16 mouse cellular contexts compared by ENCODE assay signal in genomic region chr1:132306808-132307207, GRCm38 (mm10). TPM values are rescaled to one million over a fixed set of nuclear protein-coding genes. Genes with fewer than 3 reads are reported as not detected.
DNase-seq lines count a peak whose midpoint lies in the region; ATAC-seq and TF ChIP-seq lines count a peak whose summit lies in the region.
"Had no signal": no experiment of that assay in that cellular context is flagged by ENCODE, and none has a peak within 500 bp of the region (broad histone marks: within the 10 kb centered on the region; RNA-seq: fewer than 3 reads in every experiment).

No protein-coding gene starts in this region.

- no peak overlapping the region for H3K4me2 ChIP-seq in lung, embryonic 14.5 days
- no peak overlapping the region for H3K4me2 ChIP-seq in heart, embryonic 11.5 days
- H3K4me2 ChIP-seq: embryonic facial prominence, embryonic 15.5 days; forebrain, embryonic 12.5 days; hindbrain, embryonic 15.5 days; limb, embryonic 15.5 days; midbrain, embryonic 15.5 days had no signal

- H3K4me1 ChIP-seq in lung, embryonic 14.5 days (ENCODE audit: insufficient read depth) = no peaks in the 10 kb centered on the region
- H3K4me1 ChIP-seq in embryonic facial prominence, embryonic 10.5 days = peaks cover 29% of the 10 kb centered on the region
- peaks cover 17% of the 10 kb centered on the region for H3K4me1 ChIP-seq in heart, embryonic 11.5 days (ENCODE audit: control insufficient read depth, insufficient read depth, low read length)
- H3K4me1 ChIP-seq: embryonic facial prominence, embryonic 15.5 days had no signal

- H3K9me3 ChIP-seq in lung, embryonic 14.5 days (ENCODE audit: low read depth, low read length) = no peaks in the 10 kb centered on the region
- H3K9me3 ChIP-seq in embryonic facial prominence, embryonic 10.5 days = no peaks in the 10 kb centered on the region
- H3K9me3 ChIP-seq in heart, embryonic 11.5 days (replicated peaks; ENCODE audit: control insufficient read depth, low read length) = no peaks in the 10 kb centered on the region
- H3K9me3 ChIP-seq: embryonic facial prominence, embryonic 15.5 days; forebrain, embryonic 12.5 days; hindbrain, embryonic 15.5 days; limb, embryonic 15.5 days; midbrain, embryonic 15.5 days had no signal

- no peak overlapping the region for H3K9ac ChIP-seq in lung, embryonic 14.5 days
- H3K9ac ChIP-seq in heart, embryonic 11.5 days (ENCODE audit: low read depth, low read length) = no peak overlapping the region
- H3K9ac ChIP-seq: embryonic facial prominence, embryonic 15.5 days; forebrain, embryonic 12.5 days; hindbrain, embryonic 15.5 days; limb, embryonic 15.5 days; midbrain, embryonic 15.5 days had no signal

- TF ChIP-seq CTCF in lung, embryonic 14.5 days (IDR thresholded peaks at IDR 0.05; ENCODE audit: low read depth) = no peak

- H3K36me3 ChIP-seq in lung, embryonic 14.5 days (ENCODE audit: insufficient read depth) = no peaks in the 10 kb centered on the region
- H3K36me3 ChIP-seq in embryonic facial prominence, embryonic 10.5 days (replicated peaks) = no peaks in the 10 kb centered on the region
- H3K36me3 ChIP-seq in heart, embryonic 11.5 days (ENCODE audit: control insufficient read depth, insufficient read depth, low read length) = no peaks in the 10 kb centered on the region
- H3K36me3 ChIP-seq: embryonic facial prominence, embryonic 15.5 days; forebrain, embryonic 12.5 days; hindbrain, embryonic 15.5 days; limb, embryonic 15.5 days; midbrain, embryonic 15.5 days had no signal

- H3K27ac ChIP-seq in lung, embryonic 14.5 days (ENCODE audit: low read depth) = no peak overlapping the region
- no peak overlapping the region; the same call in 1 of the 2 replicates for H3K27ac ChIP-seq in embryonic facial prominence, embryonic 10.5 days (replicated peaks)
- H3K27ac ChIP-seq in heart, embryonic 11.5 days (ENCODE audit: low read depth, low read length) = no peak overlapping the region
- H3K27ac ChIP-seq: embryonic facial prominence, embryonic 15.5 days; forebrain, embryonic 12.5 days; hindbrain, embryonic 15.5 days; limb, embryonic 15.5 days; macrophage; midbrain, embryonic 15.5 days had no signal

- no peak for ATAC-seq in lung, embryonic 14.5 days (ENCODE audit: insufficient read depth)
- ATAC-seq in megakaryocyte progenitor cell, adult 5-6 weeks (replicated peaks; ENCODE audit: poor library complexity) = 0 out of 2 replicates have a peak, but pooled peaks have one; percentile 22
- ATAC-seq in heart, embryonic 11.5 days (replicated peaks; ENCODE audit: insufficient number of reproducible peaks, low FRiP score, low TSS enrichment) = no peak

- H3K27me3 ChIP-seq in lung, embryonic 14.5 days (ENCODE audit: insufficient read depth, low read length) = no peaks in the 10 kb centered on the region
- H3K27me3 ChIP-seq in embryonic facial prominence, embryonic 10.5 days (replicated peaks; ENCODE audit: low read depth, poor library complexity, severe bottlenecking) = peaks cover 42% of the 10 kb centered on the region
- peaks cover 9% of the 10 kb centered on the region; the same call in 1 of the 2 replicates for H3K27me3 ChIP-seq in heart, embryonic 11.5 days (ENCODE audit: control insufficient read depth, insufficient read depth, low read length)
- H3K27me3 ChIP-seq: hindbrain, embryonic 15.5 days; midbrain, embryonic 15.5 days had no signal

- DNase-seq in embryo, embryonic 10 days (ENCODE audit: low spot score) = peak; percentile 62
- no peak for DNase-seq in embryo, embryonic 9.5 days (ENCODE audit: extremely low spot score)
- DNase-seq in lung, embryonic 14.5 days = peak; percentile 57
- no peak for DNase-seq in lung, postnatal 10 days
- DNase-seq in embryonic facial prominence, embryonic 10.5 days (ENCODE audit: low spot score) = peak; percentile 61
- no peak for DNase-seq in MN1 (ENCODE audit: low spot score)
- DNase-seq: layer of hippocampus, adult 9-11 months had no signal

- no peak overlapping the region for H3K4me3 ChIP-seq in lung, embryonic 14.5 days (ENCODE audit: low read depth, low read length)
- no peak overlapping the region for H3K4me3 ChIP-seq in embryonic facial prominence, embryonic 10.5 days
- no peak overlapping the region for H3K4me3 ChIP-seq in heart, embryonic 11.5 days (ENCODE audit: low read depth, low read length)
- H3K4me3 ChIP-seq: embryonic facial prominence, embryonic 15.5 days; forebrain, embryonic 12.5 days; hindbrain, embryonic 15.5 days; limb, embryonic 15.5 days; midbrain, embryonic 15.5 days had no signal

- WGBS in lung, embryonic 14.5 days = 15% methylated on average over 4 of the region's 4 CpGs
- WGBS in embryonic facial prominence, embryonic 10.5 days = 15% methylated on average over 4 of the region's 4 CpGs
- 21% methylated on average over 4 of the region's 4 CpGs for WGBS in heart, embryonic 11.5 days (ENCODE audit: insufficient replicate concordance)

RNA-seq across cellular contexts. Expression of gene Klhdc8a, which starts 8.4 kb away (rescaled TPM):
- 0.46 and 0.54 TPM in 2 replicates for polyA plus RNA-seq in lung, embryonic 14.5 days (2014; fragmentation: Nextera tagmentation; extraction: Ambion mirVana)
- 0.46 and 0.58 TPM in 2 replicates for polyA plus RNA-seq in embryonic facial prominence, embryonic 10.5 days (2016; fragmentation: Nextera tagmentation; extraction: Ambion mirVana)
- total RNA-seq in megakaryocyte progenitor cell, adult 5-6 weeks (2015) = not detected in 2 replicates
- not detected in 2 replicates for total RNA-seq in megakaryocyte progenitor cell, adult 5-6 weeks (2017)
- 0.45 and 0.56 TPM in 2 replicates for polyA plus RNA-seq in heart, embryonic 11.5 days (2014; fragmentation: Nextera tagmentation; extraction: Ambion mirVana)
- polyA plus RNA-seq: macrophage; stomach, embryonic 14.5 days had no signal

RNA-seq across cellular contexts. Expression of gene Nuak2, which starts 9.1 kb away (rescaled TPM):
- polyA plus RNA-seq in lung, embryonic 14.5 days (2014; fragmentation: Nextera tagmentation; extraction: Ambion mirVana) = 13.5 and 15.4 TPM in 2 replicates
- polyA plus RNA-seq in embryonic facial prominence, embryonic 10.5 days (2016; fragmentation: Nextera tagmentation; extraction: Ambion mirVana) = 12.6 and 19.6 TPM in 2 replicates
- total RNA-seq in megakaryocyte progenitor cell, adult 5-6 weeks (2015) = 19.8 and 26.1 TPM in 2 replicates
- total RNA-seq in megakaryocyte progenitor cell, adult 5-6 weeks (2017) = 14.5 and 20.2 TPM in 2 replicates
- polyA plus RNA-seq in heart, embryonic 11.5 days (2014; fragmentation: Nextera tagmentation; extraction: Ambion mirVana) = 2.6 and 3.6 TPM in 2 replicates

Comparison
In these comparisons a context has a peak if more than half of its experiments do, and no peak if none do; other contexts are left out.
1. DNase-seq: peak in embryo, embryonic 10 days (single experiment), lung, embryonic 14.5 days (single experiment) and embryonic facial prominence, embryonic 10.5 days (single experiment); none in embryo, embryonic 9.5 days (single experiment), lung, postnatal 10 days (single experiment) and MN1 (single experiment).